Comparison of ENCODE assay signal across 30 mouse cellular contexts in the genomic region with DNA sequence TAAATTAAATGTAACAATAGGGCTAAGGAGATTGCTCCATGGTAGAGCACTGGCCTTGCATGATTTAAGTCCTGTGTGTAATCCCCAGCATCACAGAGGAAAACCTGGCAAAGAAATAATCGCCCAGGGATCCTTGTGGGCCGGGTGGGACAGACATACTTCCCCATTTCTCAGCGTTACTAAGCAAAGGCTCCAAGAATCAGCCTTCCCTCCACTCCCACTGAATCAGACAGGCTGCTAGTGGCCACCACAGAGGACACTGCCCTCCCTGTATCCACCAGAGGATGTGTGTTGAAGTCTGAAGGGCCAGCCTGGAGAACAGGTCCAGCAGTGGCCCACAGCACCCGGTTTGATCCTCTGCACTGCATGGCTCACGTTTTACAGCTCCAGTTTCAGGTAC. TPM values are rescaled to one million over a fixed set of nuclear protein-coding genes. Genes with fewer than 3 reads are reported as not detected.
DNase-seq lines count a peak whose midpoint lies in the region; ATAC-seq and TF ChIP-seq lines count a peak whose summit lies in the region.
"Had no signal": no experiment of that assay in that cellular context is flagged by ENCODE, and none has a peak within 500 bp of the region (broad histone marks: within the 10 kb centered on the region; RNA-seq: fewer than 3 reads in every experiment).

No protein-coding gene starts in this region.

- no peak overlapping the region for H3K4me3 ChIP-seq in limb, embryonic 11.5 days (ENCODE audit: low read depth, low read length)
- no peak overlapping the region for H3K4me3 ChIP-seq in limb, embryonic 10.5 days
- H3K4me3 ChIP-seq in bone marrow, adult 2 months (replicated peaks; ENCODE audit: control insufficient read depth, low read depth, low read length): no peak overlapping the region
- no peak overlapping the region; the same call in 1 of the 2 replicates for H3K4me3 ChIP-seq in macrophage (ENCODE audit: inconsistent target)
- H3K4me3 ChIP-seq: forebrain, embryonic 13.5 days; heart, adult 2 months; heart, embryonic 12.5 days; kidney, embryonic 15.5 days; limb, embryonic 12.5 days; midbrain, embryonic 10.5 days; neural tube, embryonic 13.5 days had no signal

- peaks cover 79% of the 10 kb centered on the region for H3K79me2 ChIP-seq in macrophage (ENCODE audit: inconsistent target)

- WGBS in limb, embryonic 11.5 days: 86% methylated on average over 5 of the region's 5 CpGs
- WGBS in limb, embryonic 10.5 days: 92% methylated on average over 5 of the region's 5 CpGs
- 28% methylated on average over 5 of the region's 5 CpGs for WGBS in bone marrow, adult 2 months
- WGBS in macrophage (ENCODE audit: missing documents): 21% methylated on average over 5 of the region's 5 CpGs

- no peak for DNase-seq in limb, embryonic 11.5 days (ENCODE audit: low spot score)
- no peak for DNase-seq in limb, embryonic 10.5 days (ENCODE audit: low spot score)
- DNase-seq in right cerebral cortex, postnatal 10 days (ENCODE audit: low spot score in 2 of 2): no peak
- DNase-seq in adipocyte (ENCODE audit: low spot score): no peak
- DNase-seq in kidney, postnatal 10 days: no peak
- DNase-seq: adrenal gland, postnatal 25 days; cerebellum, adult 2 months; cerebellum, postnatal 14 days; gastrocnemius, postnatal 25 days; heart, adult 2 months; heart, postnatal 4 days; kidney, adult 18-20 months; kidney, postnatal 36 days; lung, postnatal 36 days; right cerebral cortex, postnatal 25 days; spleen, adult 18-20 months; thymus, adult 2 months; thymus, postnatal 4 days had no signal

- no peak for ATAC-seq in limb, embryonic 11.5 days (ENCODE audit: insufficient number of reproducible peaks, low FRiP score, low TSS enrichment, low read depth)
- ATAC-seq in granulocyte monocyte progenitor cell, adult 5-6 weeks (replicated peaks; ENCODE audit: poor library complexity, severe bottlenecking): peak; percentile 71
- ATAC-seq: forebrain, embryonic 13.5 days; hindbrain, embryonic 16.5 days; midbrain, embryonic 16.5 days had no signal

- H3K36me3 ChIP-seq in limb, embryonic 11.5 days (ENCODE audit: control insufficient read depth, insufficient read depth, low read length): peaks cover 5% of the 10 kb centered on the region; the same call in 1 of the 2 replicates
- peaks cover 69% of the 10 kb centered on the region for H3K36me3 ChIP-seq in limb, embryonic 10.5 days
- peaks cover 20% of the 10 kb centered on the region; the same call in 1 of the 2 replicates for H3K36me3 ChIP-seq in macrophage (ENCODE audit: inconsistent target)

- 0 out of 2 replicates have a peak overlapping the region, but pooled peaks have one; percentile 8 for H3K27ac ChIP-seq in limb, embryonic 11.5 days (replicated peaks; ENCODE audit: low read depth, low read length)
- no peak overlapping the region for H3K27ac ChIP-seq in limb, embryonic 10.5 days
- peak overlapping the region; percentile 58; the same call in 1 of the 2 replicates for H3K27ac ChIP-seq in bone marrow, adult 2 months (ENCODE audit: control insufficient read depth, insufficient read depth, low read depth, low read length, poor library complexity)
- peak overlapping the region; percentile 49 for H3K27ac ChIP-seq in macrophage
- H3K27ac ChIP-seq: forebrain, embryonic 13.5 days; heart, adult 2 months; kidney, embryonic 15.5 days; limb, embryonic 12.5 days; liver, embryonic 14.5 days; midbrain, embryonic 10.5 days had no signal

- no peaks in the 10 kb centered on the region for H3K4me1 ChIP-seq in limb, embryonic 11.5 days (ENCODE audit: control insufficient read depth, insufficient read depth, low read length)
- H3K4me1 ChIP-seq in limb, embryonic 10.5 days: peaks cover 3% of the 10 kb centered on the region; the same call in 1 of the 2 replicates
- H3K4me1 ChIP-seq in bone marrow, adult 2 months (ENCODE audit: control insufficient read depth, insufficient read depth, low read length): peaks cover 11% of the 10 kb centered on the region
- H3K4me1 ChIP-seq: limb, embryonic 12.5 days had no signal

- H3K9me3 ChIP-seq in limb, embryonic 11.5 days (ENCODE audit: control insufficient read depth, low read length): no peaks in the 10 kb centered on the region
- H3K9me3 ChIP-seq in limb, embryonic 10.5 days (replicated peaks): no peaks in the 10 kb centered on the region
- H3K9me3 ChIP-seq: forebrain, embryonic 13.5 days; heart, embryonic 12.5 days; kidney, embryonic 15.5 days; limb, embryonic 12.5 days; midbrain, embryonic 10.5 days; neural tube, embryonic 13.5 days had no signal

- TF ChIP-seq CTCF in bone marrow, adult 2 months (IDR thresholded peaks at IDR 0.05; ENCODE audit: control insufficient read depth, insufficient read depth, low read length): no peak

- no peak for TF ChIP-seq POLR2A in bone marrow, adult 2 months (IDR thresholded peaks at IDR 0.05; ENCODE audit: borderline replicate concordance, control insufficient read depth, low read depth, low read length)

- no peak overlapping the region for H3K4me2 ChIP-seq in limb, embryonic 11.5 days (ENCODE audit: low read depth, severe bottlenecking)
- H3K4me2 ChIP-seq: forebrain, embryonic 13.5 days; heart, embryonic 12.5 days; kidney, embryonic 15.5 days; limb, embryonic 12.5 days; neural tube, embryonic 13.5 days had no signal

- H3K27me3 ChIP-seq in limb, embryonic 11.5 days (ENCODE audit: control insufficient read depth, insufficient read depth, low read length): no peaks in the 10 kb centered on the region
- H3K27me3 ChIP-seq in limb, embryonic 10.5 days (ENCODE audit: low read depth, poor library complexity, severe bottlenecking): no peaks in the 10 kb centered on the region
- H3K27me3 ChIP-seq: forebrain, embryonic 13.5 days; heart, embryonic 12.5 days; kidney, embryonic 15.5 days; limb, embryonic 12.5 days; neural tube, embryonic 13.5 days had no signal

- H3K9ac ChIP-seq in limb, embryonic 11.5 days (ENCODE audit: low read length): no peak overlapping the region
- H3K9ac ChIP-seq: forebrain, embryonic 13.5 days; heart, embryonic 12.5 days; kidney, embryonic 15.5 days; limb, embryonic 12.5 days; liver, embryonic 14.5 days; neural tube, embryonic 13.5 days had no signal

RNA-seq across cellular contexts. Expression of gene Dnajb12, which starts 8.1 kb away (rescaled TPM):
- 22.5 and 23.8 TPM in 2 replicates for polyA plus RNA-seq in limb, embryonic 11.5 days (2014; fragmentation: Nextera tagmentation; extraction: Ambion mirVana)
- polyA plus RNA-seq in limb, embryonic 10.5 days (2016; fragmentation: Nextera tagmentation; extraction: Ambion mirVana): 25.8 and 28.2 TPM in 2 replicates
- polyA plus RNA-seq in bone marrow, adult 2 months (2011; ENCODE audit: insufficient read depth, insufficient read length, low replicate concordance, missing spikeins): 15.4 and 20.5 TPM in 2 replicates
- 18.8 and 26.9 TPM in 2 replicates for total RNA-seq in granulocyte monocyte progenitor cell, adult 5-6 weeks (2014; fragmentation: Nextera tagmentation)
- 14.3 and 25.0 TPM in 2 replicates for total RNA-seq in granulocyte monocyte progenitor cell, adult 5-6 weeks (2017)
- total RNA-seq in macrophage (2018; cell fraction: chromatin; rRNA removed): 10 to 100 TPM; 22.6 to 37.6 (median 29.2) TPM
- 10 to 100 TPM; 32.5 to 45.7 (median 37.8) TPM for total RNA-seq in macrophage (2018; cell fraction: cytosol; rRNA removed)
- total RNA-seq in macrophage (2018; cell fraction: nucleus; rRNA removed): 10 to 100 TPM; 26.1 to 38.9 (median 31.3) TPM
- 24.9 to 38.2 TPM (median 31.2 TPM) in 3 replicates for polyA plus RNA-seq in macrophage (2018)
